Mouse (Mus musculus) forebrain, embryonic 10.5 days (tissue): ENCODE data around the gene Nod1. TPM values are rescaled to one million over a fixed set of nuclear protein-coding genes. Genes with fewer than 3 reads are reported as not detected.

Experiments used
- DNase-seq: peaks from one replicate; pipeline ENCODE4 v3.0.0-alpha.2; 2017; ENCODE audit warnings: low spot score; ENCODE audit errors: extremely low spot score
- H3K27ac ChIP-seq: fragments of 300-500 bp; sonication (generic); 2 replicates; pipeline ENCODE4 v1.5.1; 2016; ENCODE audit warnings: mild to moderate bottlenecking
- H3K27me3 ChIP-seq: fragments of 300-500 bp; sonication (generic); 2 replicates; pipeline ENCODE4 v1.6.1; 2016; ENCODE audit warnings: mild to moderate bottlenecking; ENCODE audit not compliant: poor library complexity, severe bottlenecking
- H3K36me3 ChIP-seq: fragments of 300-500 bp; sonication (generic); replicated peaks from 2 replicates; pipeline ENCODE4 v1.6.1; 2016; ENCODE audit warnings: mild to moderate bottlenecking, moderate library complexity
- H3K4me1 ChIP-seq: fragments of 300-500 bp; sonication (generic); 2 replicates; pipeline ENCODE4 v1.6.1; 2016
- H3K4me3 ChIP-seq: fragments of 300-500 bp; sonication (generic); 2 replicates; pipeline ENCODE4 v1.5.1; 2016; ENCODE audit warnings: mild to moderate bottlenecking, moderate library complexity
- H3K9me3 ChIP-seq: fragments of 300-500 bp; sonication (generic); 2 replicates; pipeline ENCODE4 v1.6.1; 2016; ENCODE audit warnings: mild to moderate bottlenecking, moderate library complexity
- WGBS: fragments of 180-500 bp; shearing (Covaris S2); methylation state at CpG from one replicate; pipeline ENCODE4 v1.1.7; 2016; 5-methylcytosine and 5-hydroxymethylcytosine counted together
- polyA plus RNA-seq: library from polyadenylated mRNA; unstranded; fragments of >200 nt; fragmentation: Nextera tagmentation; extraction: Ambion mirVana; gene quantifications from 2 replicates; pipeline ENCODE4 v1.2.1, GENCODE M21; 2016

Gene Nod1
- polyA plus RNA-seq, 1 experiment from 2014 or later = 1.2 TPM

DNA sequence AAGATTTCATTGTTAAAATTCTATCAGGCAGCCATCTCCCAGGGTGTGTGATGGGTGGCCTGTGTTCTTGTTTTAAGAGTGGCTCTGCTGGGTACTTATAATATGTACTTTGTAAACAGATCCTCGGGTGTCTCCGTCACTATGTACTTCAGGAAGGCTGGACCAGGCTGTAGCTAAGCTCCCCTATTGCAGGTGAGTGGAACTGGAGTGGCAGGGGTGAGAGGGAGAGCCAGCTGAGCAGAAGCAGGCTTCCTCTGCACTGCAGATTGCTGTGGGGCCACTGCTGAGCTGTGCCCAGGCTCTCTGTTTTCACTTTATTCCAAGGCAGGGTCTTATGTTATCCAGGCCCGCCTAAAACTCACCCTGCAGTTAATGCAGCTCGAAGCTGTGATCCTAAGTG lies 30.0 kb upstream of the Nod1 start:
- DNase-seq = no peak
- H3K36me3 ChIP-seq = no peaks in the 10 kb centered on the region
- no peaks in the 10 kb centered on the region for H3K4me1 ChIP-seq
- H3K9me3 ChIP-seq = no peaks in the 10 kb centered on the region
- peaks cover 15% of the 10 kb centered on the region for H3K27me3 ChIP-seq
- 86% methylated on average over 4 of the region's 4 CpGs for WGBS
- H3K4me3 ChIP-seq = no peak overlapping the region
- no peak overlapping the region for H3K27ac ChIP-seq

DNA sequence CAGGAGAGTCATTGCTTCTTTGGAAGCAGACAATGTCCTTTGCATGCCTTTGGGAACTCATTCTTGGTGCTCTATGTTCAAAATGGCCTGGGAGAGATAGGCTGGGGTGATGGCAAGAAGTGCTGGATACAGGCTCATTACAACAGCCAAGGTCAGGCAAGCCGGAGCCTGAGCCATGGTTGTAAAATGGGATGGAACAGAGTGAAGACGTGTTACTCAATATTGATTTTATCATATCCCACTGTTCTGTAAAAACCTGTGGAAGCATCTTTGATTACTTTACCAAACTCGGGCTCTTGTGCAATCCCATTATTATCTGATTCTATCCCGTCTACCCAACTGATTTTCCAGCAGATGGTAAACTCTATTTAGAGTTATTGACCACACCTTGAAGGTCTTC lies 28.9 kb upstream of the Nod1 start:
- Histone ChIP-seq H3K4me3 (no peak overlapping the region), H3K27me3 (peaks cover 6% of the 10 kb centered on the region; the same call in 1 of the 2 replicates), H3K9me3 (no peaks in the 10 kb centered on the region), H3K27ac (no peak overlapping the region), H3K4me1 (no peaks in the 10 kb centered on the region), H3K36me3 (no peaks in the 10 kb centered on the region)
- no peak for DNase-seq
- WGBS = 88% methylated on average over 4 of the region's 4 CpGs

DNA sequence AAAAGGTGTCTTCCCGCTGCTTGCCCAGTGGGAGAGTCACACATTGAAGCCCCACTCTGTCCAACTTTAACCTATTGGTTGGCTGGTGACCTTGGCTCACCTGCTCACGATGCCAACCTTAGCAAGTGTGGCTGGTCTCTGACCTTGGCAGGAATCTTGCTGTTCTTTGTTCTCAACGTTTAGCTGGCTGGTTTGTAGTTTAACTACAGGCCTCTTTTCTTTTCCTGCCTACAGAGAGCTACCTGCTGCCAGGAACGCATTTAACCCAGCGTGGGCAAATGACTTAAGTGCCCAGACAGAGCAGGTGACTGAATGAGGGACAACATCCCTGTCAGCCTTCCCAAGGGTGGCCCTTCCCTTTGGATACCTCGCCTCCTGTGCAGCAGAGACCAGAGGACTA lies 25.3 kb upstream of the Nod1 start:
- WGBS = 84% methylated on average over 6 of the region's 6 CpGs
- no peak for DNase-seq
- no peaks in the 10 kb centered on the region for H3K36me3 ChIP-seq
- no peak overlapping the region for H3K27ac ChIP-seq
- no peak overlapping the region for H3K4me3 ChIP-seq
- peaks cover 6% of the 10 kb centered on the region; the same call in 1 of the 2 replicates for H3K27me3 ChIP-seq
- H3K4me1 ChIP-seq = peaks cover 6% of the 10 kb centered on the region; the same call in 1 of the 2 replicates
- no peaks in the 10 kb centered on the region for H3K9me3 ChIP-seq

DNA sequence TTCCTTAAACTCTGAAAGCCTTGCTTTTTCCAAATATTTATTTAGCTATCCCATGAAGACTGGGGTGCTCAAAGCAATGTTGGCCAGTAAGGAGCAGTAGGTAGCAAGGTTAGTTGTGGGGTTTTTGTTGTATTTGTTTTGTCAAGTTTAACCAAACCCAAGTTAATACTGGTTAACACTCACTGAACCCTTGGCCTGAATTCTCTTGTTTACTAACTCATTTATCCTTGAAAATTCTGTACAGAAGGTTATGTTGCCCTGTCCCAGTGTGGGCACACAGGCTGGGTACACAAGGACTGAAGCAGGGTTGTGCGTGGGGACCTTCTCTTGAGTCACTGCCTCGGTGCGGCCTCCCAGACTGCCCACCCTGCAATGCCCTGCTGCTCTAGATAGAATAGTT lies 23.9 kb upstream of the Nod1 start:
- Histone ChIP-seq H3K36me3 (no peaks in the 10 kb centered on the region), H3K27ac (no peak overlapping the region), H3K4me1 (peaks cover 19% of the 10 kb centered on the region), H3K9me3 (no peaks in the 10 kb centered on the region), H3K27me3 (peaks cover 13% of the 10 kb centered on the region), H3K4me3 (no peak overlapping the region)
- DNase-seq = no peak
- 97% methylated on average over 3 of the region's 3 CpGs for WGBS

DNA sequence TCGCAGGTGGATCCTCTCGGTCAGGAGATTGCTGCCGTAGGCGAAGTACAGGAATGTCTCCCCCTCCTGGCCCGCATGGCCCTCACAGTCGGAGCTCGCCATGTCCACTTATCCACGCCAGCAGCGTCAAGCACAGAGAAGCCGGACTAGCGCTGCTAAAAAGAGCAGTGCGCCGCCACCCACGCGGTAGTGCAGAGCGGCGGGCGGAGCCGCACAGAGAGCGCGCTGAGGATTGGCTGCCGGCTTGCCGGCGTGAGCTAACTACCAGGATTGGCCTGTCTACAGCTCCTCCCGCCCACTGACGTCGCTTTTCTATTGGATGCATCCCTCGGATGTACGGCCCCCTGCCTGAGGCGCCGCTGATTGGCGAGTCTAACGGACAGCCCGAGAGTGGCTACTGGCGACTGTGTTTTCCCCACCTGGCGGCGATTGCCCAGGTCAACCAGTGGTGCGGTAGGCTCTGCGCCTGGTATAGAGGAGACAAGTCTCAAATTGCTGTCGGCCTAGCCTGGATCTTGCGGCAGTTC lies 20.4 kb upstream of the Nod1 start, which contains the start of gene Ggct:
Gene Ggct, minus strand, starts transcription at position 217 of the 527 bp plus-strand sequence.
- Histone ChIP-seq H3K4me1 (peaks cover 19% of the 10 kb centered on the region), H3K27me3 (peaks cover 19% of the 10 kb centered on the region), H3K27ac (peak within 1 kb of the TSS; percentile 81), H3K36me3 (no peaks in the 10 kb centered on the region), H3K4me3 (peak within 1 kb of the TSS; percentile 68), H3K9me3 (no peaks in the 10 kb centered on the region)
- under 1% methylated on average over 41 of the region's 41 CpGs for WGBS
- peak; percentile 95 for DNase-seq

DNA sequence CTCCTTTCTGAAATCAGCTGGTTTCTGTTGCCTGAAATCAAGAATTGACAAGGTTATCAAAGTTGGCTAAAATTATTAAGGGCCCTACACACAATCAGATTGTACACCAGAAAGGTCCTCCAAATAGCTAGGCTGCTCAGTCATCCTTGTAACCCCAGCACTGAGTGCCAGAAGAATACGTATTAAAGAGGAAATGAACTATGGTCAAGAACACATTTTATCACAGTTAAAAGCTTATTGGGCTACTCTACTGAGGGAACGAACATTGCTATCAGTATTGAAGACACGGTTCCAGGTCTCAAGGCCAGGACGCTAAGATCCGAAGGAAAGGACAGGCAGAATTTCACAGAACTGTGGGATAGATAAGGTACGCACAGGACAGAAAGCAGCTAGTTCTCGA lies 19.7 kb upstream of the Nod1 start:
- no peaks in the 10 kb centered on the region for H3K9me3 ChIP-seq
- WGBS = 9% methylated on average over 7 of the region's 7 CpGs
- H3K4me3 ChIP-seq = peak overlapping the region; percentile 68
- H3K27me3 ChIP-seq = peaks cover 19% of the 10 kb centered on the region
- H3K36me3 ChIP-seq = no peaks in the 10 kb centered on the region
- DNase-seq = no peak
- peak overlapping the region; percentile 81 for H3K27ac ChIP-seq
- H3K4me1 ChIP-seq = peaks cover 19% of the 10 kb centered on the region

DNA sequence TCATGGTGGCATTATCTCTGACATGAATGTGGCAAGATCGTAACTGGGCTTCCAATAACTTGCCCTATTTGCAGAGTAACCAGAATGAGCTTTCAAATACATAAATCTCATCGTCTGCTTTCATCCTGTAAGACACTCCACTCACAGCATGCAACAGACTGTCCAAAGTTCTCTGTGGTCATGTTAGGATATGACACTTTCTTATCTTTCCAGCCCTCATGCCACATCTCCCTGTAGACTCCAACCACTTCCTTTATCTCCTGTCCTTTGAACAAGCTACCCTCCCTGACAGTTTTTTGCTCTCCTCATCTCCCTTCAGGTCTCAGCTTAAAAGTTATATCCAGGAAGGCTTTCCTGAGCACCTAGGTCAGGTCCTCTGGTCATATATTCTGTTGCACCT lies 18.8 kb upstream of the Nod1 start:
- WGBS = 90% methylated on average over 2 of the region's 2 CpGs
- DNase-seq = no peak
- no peaks in the 10 kb centered on the region for H3K9me3 ChIP-seq
- no peaks in the 10 kb centered on the region for H3K36me3 ChIP-seq
- peaks cover 19% of the 10 kb centered on the region for H3K4me1 ChIP-seq
- H3K4me3 ChIP-seq = no peak overlapping the region
- H3K27me3 ChIP-seq = peaks cover 19% of the 10 kb centered on the region
- H3K27ac ChIP-seq = no peak overlapping the region

DNA sequence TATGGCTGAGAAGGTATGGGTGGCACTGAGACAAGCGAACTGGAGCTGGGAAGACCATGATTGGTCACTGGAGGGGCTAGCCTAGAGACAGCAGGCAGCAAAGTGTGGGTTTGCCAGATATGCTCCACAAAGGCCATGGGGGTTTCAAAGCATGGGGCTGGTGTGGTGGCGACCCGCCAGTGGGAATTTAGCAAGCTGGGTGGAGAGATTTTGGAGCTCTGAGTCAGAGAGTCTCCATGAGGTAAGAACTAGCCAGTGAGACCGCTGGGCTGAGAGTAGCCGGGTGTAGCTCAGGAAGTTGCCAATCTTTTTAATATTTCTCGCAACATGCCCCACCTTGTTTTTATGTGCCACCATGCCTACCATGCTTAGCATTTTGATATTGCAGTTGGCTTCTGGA lies 15.7 kb upstream of the Nod1 start:
- WGBS = 92% methylated on average over 6 of the region's 6 CpGs
- Histone ChIP-seq H3K36me3 (no peaks in the 10 kb centered on the region), H3K27ac (no peak overlapping the region), H3K27me3 (peaks cover 19% of the 10 kb centered on the region), H3K9me3 (no peaks in the 10 kb centered on the region), H3K4me1 (peaks cover 17% of the 10 kb centered on the region), H3K4me3 (no peak overlapping the region)
- DNase-seq = no peak

DNA sequence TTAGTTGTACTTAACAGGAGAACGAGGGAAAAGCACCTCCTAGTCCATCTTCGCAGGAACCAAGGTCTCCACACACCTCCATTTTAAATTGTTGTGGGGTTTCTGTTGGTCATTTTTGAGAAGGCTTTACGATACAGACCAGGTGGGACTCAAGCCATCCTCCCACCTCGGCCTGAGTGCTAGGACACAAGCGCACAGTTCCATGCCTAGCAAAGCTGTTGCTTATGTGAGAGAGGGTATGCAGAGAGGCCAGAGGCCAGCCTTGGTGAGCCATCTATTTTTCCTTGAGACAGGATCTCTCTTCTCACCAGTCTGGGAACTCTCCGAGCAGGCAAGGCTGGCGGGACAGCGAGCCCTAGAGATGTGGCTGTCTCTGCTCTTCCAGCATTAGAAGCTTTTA lies 11.7 kb upstream of the Nod1 start:
- no peak for DNase-seq
- H3K4me1 ChIP-seq = no peaks in the 10 kb centered on the region
- H3K36me3 ChIP-seq = no peaks in the 10 kb centered on the region
- no peak overlapping the region for H3K4me3 ChIP-seq
- no peak overlapping the region for H3K27ac ChIP-seq
- 94% methylated on average over 8 of the region's 8 CpGs for WGBS
- H3K27me3 ChIP-seq = no peaks in the 10 kb centered on the region
- no peaks in the 10 kb centered on the region for H3K9me3 ChIP-seq

DNA sequence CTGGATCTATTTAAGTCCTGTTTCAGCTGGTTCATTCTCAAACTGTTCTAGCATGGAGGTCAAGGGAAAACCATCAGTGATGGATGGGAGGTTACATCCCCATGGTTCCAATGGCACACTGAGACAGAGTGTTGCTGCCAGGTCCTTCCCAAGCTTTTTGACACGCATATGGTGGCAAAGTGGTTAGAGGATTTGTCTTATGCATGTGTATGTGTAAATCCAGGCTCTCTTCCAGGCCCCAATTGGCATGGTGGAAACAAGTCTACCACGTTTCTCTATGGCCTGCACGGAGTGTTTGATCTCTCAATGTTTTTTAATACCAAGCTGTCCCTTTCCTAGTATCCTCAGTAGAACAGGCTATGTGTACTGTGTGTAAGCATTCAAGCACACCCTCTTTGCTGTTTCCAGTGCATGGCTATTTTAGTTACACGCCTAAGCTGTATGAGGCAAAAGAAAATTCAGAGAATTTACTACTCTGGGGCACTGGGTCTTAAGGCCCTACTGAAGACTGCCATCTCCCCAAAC lies 11.2 kb upstream of the Nod1 start:
- 92% methylated on average over 4 of the region's 4 CpGs for WGBS
- no peak for DNase-seq
- H3K4me1 ChIP-seq = no peaks in the 10 kb centered on the region

DNA sequence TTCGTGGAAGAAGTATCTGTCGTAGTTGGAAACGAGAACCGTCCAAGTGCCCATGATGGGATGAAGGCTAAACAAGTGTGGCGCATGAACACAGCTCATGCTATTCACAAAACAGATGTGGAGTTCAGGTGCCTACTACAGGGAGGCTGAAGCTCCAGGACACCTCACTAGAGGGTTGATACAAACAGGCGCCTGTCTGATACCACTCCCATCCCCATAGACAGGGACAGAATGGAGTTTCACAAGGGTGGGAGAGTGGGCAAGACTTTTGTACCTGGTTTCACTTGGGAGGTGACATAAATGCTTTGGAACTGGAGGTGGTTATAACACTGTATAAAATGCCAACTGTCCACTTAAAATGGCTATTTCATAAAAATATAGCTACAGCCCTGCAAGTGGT lies 7.0 kb upstream of the Nod1 start:
- H3K27ac ChIP-seq = no peak overlapping the region
- no peak overlapping the region for H3K4me3 ChIP-seq
- WGBS = 96% methylated on average over 6 of the region's 6 CpGs
- no peak for DNase-seq
- H3K4me1 ChIP-seq = no peaks in the 10 kb centered on the region
- no peaks in the 10 kb centered on the region; the same call in 1 of the 2 replicates for H3K9me3 ChIP-seq
- no peaks in the 10 kb centered on the region for H3K36me3 ChIP-seq
- H3K27me3 ChIP-seq = peaks cover 6% of the 10 kb centered on the region

More for the DNA sequence above, 11.2 kb upstream of the Nod1 start:
- Histone ChIP-seq H3K27me3 (no peaks in the 10 kb centered on the region), H3K9me3 (no peaks in the 10 kb centered on the region; the same call in 1 of the 2 replicates), H3K27ac (no peak overlapping the region), H3K36me3 (no peaks in the 10 kb centered on the region), H3K4me3 (no peak overlapping the region)

DNA sequence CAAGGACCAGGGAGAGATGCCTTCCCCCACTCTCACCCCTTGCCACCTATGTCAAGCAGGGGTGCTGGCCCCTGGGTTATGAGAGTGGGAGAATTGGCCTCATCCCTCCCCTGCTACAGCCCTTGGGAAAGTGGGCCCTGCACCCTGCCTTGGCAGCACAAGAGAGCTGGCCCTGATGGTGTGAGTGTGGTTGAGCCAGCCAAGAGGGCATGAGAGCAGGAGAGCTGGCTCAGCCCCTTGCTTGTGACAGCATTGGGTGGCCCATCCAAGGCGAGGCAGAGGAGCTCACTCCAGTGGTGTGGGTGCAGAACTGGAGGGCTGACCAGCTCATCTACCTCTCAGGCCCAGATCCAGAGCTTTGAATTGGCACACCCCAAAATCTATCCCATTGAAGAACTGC lies 3.2 kb upstream of the Nod1 start:
- Histone ChIP-seq H3K4me3 (no peak overlapping the region), H3K4me1 (peaks cover 17% of the 10 kb centered on the region), H3K27me3 (peaks cover 43% of the 10 kb centered on the region), H3K27ac (no peak overlapping the region), H3K36me3 (no peaks in the 10 kb centered on the region), H3K9me3 (no peaks in the 10 kb centered on the region; the same call in 1 of the 2 replicates)
- 80% methylated on average over 1 of the region's 1 CpGs for WGBS
- DNase-seq = no peak

DNA sequence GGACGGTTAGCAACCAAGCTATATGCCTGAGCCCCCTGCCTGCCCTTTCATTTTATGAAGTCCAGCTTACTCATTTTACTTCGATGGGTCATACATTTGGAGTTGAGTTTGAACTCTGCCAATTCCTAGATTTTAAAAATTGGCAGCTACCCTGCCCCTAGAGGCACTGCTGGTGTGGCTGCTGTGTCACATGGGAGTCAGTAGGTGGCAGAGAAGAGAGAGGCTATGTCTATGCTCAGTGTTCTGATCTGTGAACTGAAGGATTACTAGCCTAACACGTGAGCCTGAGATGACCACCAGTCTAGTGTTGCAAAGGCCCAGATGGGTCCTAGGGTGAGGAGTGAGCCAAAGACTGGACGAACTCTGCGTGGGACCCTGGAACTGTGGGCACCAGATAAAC lies 2.1 kb upstream of the Nod1 start:
- Histone ChIP-seq H3K27me3 (peaks cover 53% of the 10 kb centered on the region), H3K27ac (no peak overlapping the region), H3K4me1 (peaks cover 17% of the 10 kb centered on the region), H3K9me3 (no peaks in the 10 kb centered on the region; the same call in 1 of the 2 replicates), H3K4me3 (no peak overlapping the region), H3K36me3 (no peaks in the 10 kb centered on the region)
- DNase-seq = no peak
- WGBS = 68% methylated on average over 5 of the region's 5 CpGs

DNA sequence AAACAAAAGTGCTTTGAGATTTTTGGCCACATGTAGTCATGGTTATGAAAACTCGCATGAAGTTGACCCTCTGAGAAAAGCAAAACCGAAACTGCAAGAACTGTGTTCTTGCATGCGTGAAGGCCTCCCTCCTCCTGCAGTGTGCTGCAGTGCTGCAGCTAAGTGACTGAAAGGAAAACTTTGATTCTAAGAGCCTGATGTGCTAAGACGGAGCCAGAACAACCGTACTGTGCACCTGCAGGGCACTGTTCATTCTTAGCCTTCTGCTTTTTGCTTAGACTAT lies 458 bp upstream of the Nod1 start:
- WGBS = 13% methylated on average over 5 of the region's 5 CpGs
- no peak overlapping the region for H3K27ac ChIP-seq
- H3K4me3 ChIP-seq = peak overlapping the region; percentile 72
- H3K4me1 ChIP-seq = peaks cover 17% of the 10 kb centered on the region
- DNase-seq = no peak
- peaks cover 65% of the 10 kb centered on the region for H3K27me3 ChIP-seq
- no peaks in the 10 kb centered on the region for H3K36me3 ChIP-seq
- H3K9me3 ChIP-seq = no peaks in the 10 kb centered on the region
